Mouse (Mus musculus) kidney, embryonic 15.5 days (tissue): Measurements from ENCODE around the gene Papss1. TPM values are rescaled to one million over a fixed set of nuclear protein-coding genes. Genes with fewer than 3 reads are reported as not detected.

ENCODE experiments used
- polyA plus RNA-seq: library from polyadenylated mRNA; unstranded; fragments of >200 nt; fragmentation: Nextera tagmentation; extraction: Ambion mirVana; gene quantifications from 2 replicates; pipeline ENCODE4 v1.2.1, GENCODE M21; 2015

The Papss1 gene
- polyA plus RNA-seq, 1 experiment from 2014 or later: 103 TPM

Other genes starting within 250 kb of the Papss1 start
- gene Sgms2, start 73.4 kb upstream of the Papss1 start, polyA plus RNA-seq: 10.5 and 17.0 TPM in 2 replicates